In the genomic region with DNA sequence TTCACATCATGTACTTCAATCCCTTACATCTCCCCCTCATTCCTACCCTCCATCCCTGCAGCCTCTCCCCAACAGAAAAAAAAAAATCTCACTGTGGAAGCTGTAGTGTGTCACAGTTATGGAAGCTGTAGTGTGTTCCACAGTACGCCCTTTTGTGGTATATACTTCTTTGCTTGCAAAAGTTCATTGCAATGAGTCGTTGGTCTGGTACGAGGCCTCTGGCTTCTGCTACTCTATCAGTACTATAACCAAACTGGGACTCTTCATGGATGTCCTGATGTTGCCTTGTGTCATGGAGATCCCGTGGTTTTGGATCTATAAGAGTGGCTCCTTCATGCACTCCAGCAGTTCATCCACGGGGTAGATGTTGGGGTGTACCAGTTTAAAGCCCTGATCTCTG, we compare ENCODE assay signal across 21 mouse cellular contexts. TPM values are rescaled to one million over a fixed set of nuclear protein-coding genes. Genes with fewer than 3 reads are reported as not detected.
"Had no signal": no experiment of that assay in that cellular context is flagged by ENCODE, and none has a peak within 500 bp of the region (broad histone marks: within the 10 kb centered on the region; RNA-seq: fewer than 3 reads in every experiment).

No protein-coding gene starts in this region.

- H3K4me2 ChIP-seq: lung, embryonic 15.5 days; midbrain, embryonic 11.5 days; midbrain, embryonic 13.5 days; midbrain, embryonic 15.5 days; neural tube, embryonic 12.5 days; stomach, embryonic 15.5 days had no signal

- H3K9me3 ChIP-seq: lung, embryonic 15.5 days; megakaryocyte, embryonic 14.5 days; midbrain, embryonic 13.5 days; midbrain, embryonic 15.5 days; neural tube, embryonic 12.5 days; stomach, embryonic 15.5 days had no signal

- H3K36me3 ChIP-seq: lung, embryonic 15.5 days; midbrain, embryonic 13.5 days; midbrain, embryonic 15.5 days; neural tube, embryonic 12.5 days; stomach, embryonic 15.5 days had no signal

- H3K9ac ChIP-seq: liver, postnatal 0 days; lung, embryonic 15.5 days; midbrain, embryonic 13.5 days; midbrain, embryonic 15.5 days; neural tube, embryonic 12.5 days; stomach, embryonic 15.5 days had no signal

- H3K27me3 ChIP-seq: lung, embryonic 15.5 days; midbrain, embryonic 15.5 days; neural tube, embryonic 12.5 days; stomach, embryonic 15.5 days had no signal

- H3K4me1 ChIP-seq: midbrain, embryonic 13.5 days; midbrain, embryonic 15.5 days; neural tube, embryonic 12.5 days; stomach, embryonic 15.5 days had no signal

- H3K27ac ChIP-seq: lung, embryonic 15.5 days; macrophage; midbrain, embryonic 13.5 days; midbrain, embryonic 15.5 days; neural tube, embryonic 12.5 days; stomach, embryonic 15.5 days; stomach, postnatal 0 days had no signal

- ATAC-seq: liver, postnatal 0 days; lung, postnatal 0 days; midbrain, embryonic 13.5 days; midbrain, embryonic 15.5 days had no signal

- H3K4me3 ChIP-seq: lung, embryonic 15.5 days; megakaryocyte, embryonic 14.5 days; midbrain, embryonic 13.5 days; midbrain, embryonic 15.5 days; neural tube, embryonic 12.5 days; stomach, embryonic 15.5 days had no signal

- DNase-seq: liver, postnatal 0 days; lung, adult 2 months; lung, postnatal 14 days; lung, postnatal 36 days; right cerebral cortex, postnatal 14 days; thymus, adult 2 months; thymus, postnatal 14 days; thymus, postnatal 36 days had no signal

RNA-seq across cellular contexts. Expression of a gene that starts 39.0 kb away (rescaled TPM):
- polyA plus RNA-seq: liver, postnatal 0 days; lung, adult 2 months; macrophage; midbrain, embryonic 15.5 days; neural tube, embryonic 12.5 days; neural tube, embryonic 14.5 days; spleen, adult 2 months; stomach, embryonic 15.5 days; stomach, postnatal 0 days; testis, adult 2 months had no signal
